Mouse (Mus musculus) mature B cell (primary cell): ENCODE measurements around the gene Prune1.

Experiments used
- in situ Hi-C: fragments of 300-500 bp; cut with MboI; formaldehyde crosslinking; loops from 2 replicates; pipeline ENCODE4 v1.14.3; 2019

The Prune1 gene

DNA sequence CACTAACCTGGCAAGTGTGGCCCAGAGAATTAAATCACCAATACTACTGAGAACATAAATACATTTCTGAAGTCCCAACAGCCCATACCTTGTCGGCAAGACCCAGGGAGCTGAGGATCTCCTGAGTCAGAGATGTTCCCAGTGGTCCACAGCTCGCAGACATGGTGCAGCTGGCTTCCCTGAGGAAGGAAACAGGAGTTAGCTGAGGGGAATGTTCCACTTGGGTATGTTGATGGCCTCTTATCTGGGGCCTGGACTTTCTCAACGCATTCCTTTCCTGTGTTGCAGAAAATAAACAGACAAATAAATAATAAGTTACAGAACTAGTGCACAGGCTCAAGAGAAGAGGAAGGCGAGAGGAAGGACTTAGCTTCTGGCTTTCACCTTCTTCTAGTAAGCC, 24.4 kb upstream of the Prune1 start:
- in situ Hi-C loops: no loop called here

GRCm38 (mm10) chr3:95301204-95301796, 19.4 kb upstream of the Prune1 start:
- in situ Hi-C loops: no loop called here

GRCm38 (mm10) chr3:95298018-95298417, 16.1 kb upstream of the Prune1 start:
- in situ Hi-C loops: no loop called here

DNA sequence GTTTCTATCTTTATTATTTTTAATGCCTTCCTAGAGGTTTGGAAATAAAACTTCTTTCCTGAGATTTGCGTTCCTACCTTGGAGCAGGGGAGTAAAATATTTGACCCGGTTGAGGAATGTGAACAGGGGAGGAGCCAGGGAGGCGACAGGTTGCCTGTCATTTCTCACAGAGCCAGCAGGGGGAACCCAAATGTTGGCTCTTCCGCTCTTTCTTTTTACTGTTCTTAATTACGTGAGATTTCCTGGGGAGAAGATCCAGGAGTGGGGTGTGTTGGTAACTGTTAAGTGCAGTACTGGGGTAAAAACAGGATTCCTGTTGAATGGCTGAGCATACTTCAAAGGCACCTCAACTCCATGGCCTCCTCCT, 14.2 kb upstream of the Prune1 start:
- in situ Hi-C loops: no loop called here

- in situ Hi-C loops: no loop called here
Measured at GRCm38 (mm10) chr3:95295321-95296102, 13.6 kb upstream of the Prune1 start.

- in situ Hi-C loops: no loop called here
Measured at GRCm38 (mm10) chr3:95294718-95295117, 12.8 kb upstream of the Prune1 start.

- in situ Hi-C loops: no loop called here
Measured at GRCm38 (mm10) chr3:95294316-95294715, 12.4 kb upstream of the Prune1 start.

DNA sequence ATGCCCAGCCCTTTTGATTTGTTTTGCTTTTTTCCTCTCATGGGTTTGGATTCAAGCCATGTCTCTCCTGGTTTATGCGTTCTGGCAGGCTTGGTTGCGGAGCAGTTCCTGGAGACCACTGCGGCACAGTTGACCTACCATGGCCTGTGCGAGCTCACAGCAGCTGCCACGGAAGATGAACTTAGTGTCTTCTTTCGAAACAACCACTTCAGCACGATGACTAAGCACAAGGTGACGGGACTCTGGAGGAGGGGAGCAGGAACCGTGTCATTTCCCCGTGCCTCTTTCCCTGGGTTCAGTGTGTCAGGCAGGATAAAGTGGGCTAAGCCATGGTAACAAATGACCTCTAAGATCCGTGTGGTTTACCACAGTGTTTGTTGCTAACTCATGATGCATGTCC, 11.7 kb upstream of the Prune1 start:
- in situ Hi-C loops: no loop called here

DNA sequence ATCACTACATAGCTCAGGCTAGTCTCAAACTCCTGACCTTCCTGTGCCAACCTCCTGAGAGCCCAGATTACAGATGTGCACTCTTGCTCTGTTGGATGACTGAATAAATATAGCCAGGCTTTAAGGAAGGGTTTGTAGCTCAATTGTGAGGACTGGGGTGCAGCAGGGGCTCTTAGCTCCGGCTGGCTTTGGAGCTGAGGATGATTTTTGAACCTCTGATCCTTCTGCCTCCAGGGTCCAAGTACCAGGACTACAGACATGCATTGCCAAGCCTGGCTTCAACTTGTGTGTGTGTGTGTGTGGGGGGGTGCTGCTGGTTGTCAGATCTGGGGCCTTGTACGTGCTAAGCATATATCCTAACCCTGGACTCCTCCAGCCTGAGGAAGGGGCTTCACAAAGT, 11.0 kb upstream of the Prune1 start:
- in situ Hi-C loops: no loop called here

GRCm38 (mm10) chr3:95291041-95291440, 9.2 kb upstream of the Prune1 start:
- in situ Hi-C loops: no loop called here

DNA sequence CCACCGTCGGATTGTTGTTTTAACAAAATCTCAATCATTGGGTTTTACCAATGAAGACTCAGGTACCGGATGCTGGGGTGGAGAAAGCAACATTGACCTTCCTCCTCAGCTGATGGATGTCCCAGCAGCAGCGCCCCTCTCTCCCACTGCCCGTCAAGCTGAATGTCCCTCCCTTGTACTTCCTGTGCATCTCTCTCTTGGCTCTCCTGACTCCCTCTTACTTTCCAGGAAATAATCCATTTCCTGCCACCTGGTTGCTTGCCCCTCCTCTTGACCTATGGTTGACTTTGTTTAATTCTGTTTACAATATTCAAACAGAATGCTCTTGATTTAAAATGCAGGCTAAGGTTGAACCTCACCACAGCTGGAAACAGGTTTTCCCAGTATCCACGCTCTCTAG, 8.3 kb upstream of the Prune1 start:
- in situ Hi-C loops: no loop called here

DNA sequence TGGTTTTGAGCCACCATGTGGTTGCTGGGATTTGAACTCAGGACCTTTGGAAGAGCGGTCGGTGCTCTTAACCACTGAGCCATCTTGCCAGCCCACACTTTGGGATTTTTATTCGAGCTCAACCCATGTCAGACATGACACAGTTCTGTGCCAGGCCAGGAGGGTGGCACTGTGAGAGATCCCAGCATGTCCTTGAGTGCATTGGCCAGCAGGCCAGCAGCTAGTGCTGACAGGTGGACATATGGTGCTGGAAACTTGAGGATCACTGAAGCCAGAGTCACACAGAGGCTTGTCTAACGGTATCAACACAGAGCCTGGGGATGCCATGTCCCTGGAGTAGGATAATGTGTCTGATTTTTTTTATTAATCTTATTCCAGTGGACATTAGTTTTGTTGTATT, 7.5 kb upstream of the Prune1 start:
- in situ Hi-C loops: no loop called here

- in situ Hi-C loops: no loop called here
Measured at GRCm38 (mm10) chr3:95287541-95287940, 5.7 kb upstream of the Prune1 start.

DNA sequence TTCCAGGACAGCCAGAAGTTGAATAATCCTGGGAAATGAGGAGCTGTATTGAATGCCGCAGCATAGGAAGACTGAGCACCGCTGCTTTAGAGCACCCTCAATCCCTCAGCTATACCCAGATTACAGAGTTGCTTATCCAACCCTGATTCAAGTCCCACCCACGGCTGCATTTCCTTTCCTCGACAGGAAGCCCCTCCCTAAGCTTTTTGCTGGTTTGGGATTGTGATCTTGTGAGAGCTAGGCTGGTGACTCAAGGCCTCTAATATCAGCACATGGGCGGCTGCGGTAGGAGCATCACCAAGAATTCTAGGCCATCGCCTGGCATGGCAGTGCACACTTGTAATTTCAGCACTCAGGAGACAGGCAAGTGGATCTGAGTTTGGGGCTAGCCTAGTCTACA, 4.6 kb upstream of the Prune1 start:
- in situ Hi-C loops: no loop called here

DNA sequence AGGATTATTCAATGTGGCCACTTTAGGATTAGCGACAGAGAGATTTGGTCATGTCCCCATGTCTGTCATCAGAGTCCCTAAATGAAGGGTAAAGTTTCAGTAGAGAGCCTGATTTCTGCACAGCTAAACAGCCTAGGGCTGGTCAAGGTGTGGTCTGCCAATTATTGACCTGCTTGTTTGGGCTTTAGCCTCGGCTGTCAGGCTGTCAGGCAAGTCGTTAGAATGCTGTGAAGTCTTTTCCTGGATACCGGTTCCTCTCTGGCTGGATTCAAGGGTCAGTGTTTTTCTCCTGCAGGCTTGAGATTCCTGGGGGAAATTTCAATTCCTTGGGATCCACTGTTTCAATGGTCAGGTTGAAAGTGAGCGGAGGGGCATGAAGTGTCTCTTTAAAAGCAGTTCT, 4.1 kb upstream of the Prune1 start:
- in situ Hi-C loops: no loop called here

DNA sequence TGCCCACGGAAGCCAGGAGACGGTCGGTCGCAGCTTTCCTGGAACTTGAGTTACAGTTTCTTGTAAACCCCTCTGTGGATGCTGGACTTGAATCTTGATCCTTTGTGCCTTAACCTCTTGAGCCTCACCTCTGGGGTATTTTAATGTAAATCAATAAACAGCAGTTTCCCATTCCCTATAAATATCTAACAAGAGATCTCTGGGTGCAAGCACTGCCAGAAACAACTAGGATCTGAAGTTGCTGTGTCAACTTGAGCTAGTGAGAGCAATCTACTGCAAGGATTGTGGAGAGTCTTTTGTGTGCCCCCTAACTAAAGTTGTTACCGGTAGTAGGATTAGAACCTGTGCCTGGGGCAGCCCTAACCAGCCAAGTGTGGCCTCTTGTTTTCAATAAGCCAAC, 3.5 kb upstream of the Prune1 start:
- in situ Hi-C loops: no loop called here

DNA sequence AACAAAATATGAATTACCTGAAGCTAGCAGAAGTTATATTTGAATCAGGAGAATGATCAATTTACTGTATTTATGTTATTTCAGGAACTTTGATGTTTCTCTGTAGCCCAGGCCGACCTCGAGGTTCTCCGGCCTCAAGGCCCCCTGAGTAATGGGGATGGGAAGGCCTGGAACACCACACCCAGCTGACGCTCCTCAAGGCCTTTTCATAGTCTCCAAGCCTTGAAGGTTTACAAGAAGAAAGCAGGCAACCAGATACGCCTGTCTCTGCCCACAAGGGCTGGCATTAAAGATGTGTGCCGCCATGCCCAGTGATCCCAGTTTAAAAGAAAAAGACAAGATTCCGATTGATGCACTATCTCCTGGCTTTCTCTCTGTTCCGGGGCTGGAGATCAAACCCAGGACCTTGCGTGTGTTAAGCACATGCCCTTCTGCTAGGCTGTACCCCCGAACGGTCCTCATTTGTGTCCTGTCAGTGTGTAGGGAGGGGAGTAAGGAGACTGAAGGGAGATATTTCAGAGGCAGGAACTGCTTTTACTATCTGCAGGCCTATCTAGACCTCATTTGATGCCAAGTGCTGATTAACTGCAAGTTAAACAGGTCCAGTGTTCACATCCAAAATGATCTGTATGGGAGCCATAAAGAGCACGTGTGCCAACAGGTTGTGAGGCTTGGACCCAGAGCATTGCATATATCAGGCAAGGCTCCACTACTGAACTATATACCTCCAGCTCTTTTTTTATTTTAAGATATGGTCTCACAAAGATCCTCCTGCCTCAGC, 2.8 kb upstream of the Prune1 start:
- in situ Hi-C loops: no loop called here

DNA sequence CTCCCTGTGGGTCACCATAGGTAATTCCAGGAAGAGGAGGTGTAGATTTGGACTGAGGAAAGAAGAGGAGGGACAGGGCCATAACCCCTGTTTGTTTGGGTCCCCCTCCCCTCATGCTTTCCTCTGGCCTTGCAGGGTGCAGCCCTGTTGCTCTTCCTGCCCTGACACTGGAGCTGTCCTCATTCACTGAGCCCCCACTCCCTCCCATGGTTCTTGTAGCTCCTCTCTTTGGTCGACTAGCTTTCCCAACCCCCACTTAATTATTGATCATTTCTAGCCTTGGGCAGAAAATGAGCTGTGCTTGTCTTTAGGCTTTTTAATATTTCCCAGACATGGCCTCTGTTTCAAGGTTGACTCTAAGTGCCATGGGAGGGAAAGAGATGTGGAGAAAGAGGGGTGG, 2.2 kb upstream of the Prune1 start:
- in situ Hi-C loops: no loop called here

- in situ Hi-C loops: no loop called here
Measured at GRCm38 (mm10) chr3:95283589-95283941, 1.7 kb upstream of the Prune1 start.

GRCm38 (mm10) chr3:95282865-95283588, 1.2 kb upstream of the Prune1 start:
- in situ Hi-C loops: no loop called here

- in situ Hi-C loops: no loop called here
Measured at GRCm38 (mm10) chr3:95282381-95282864, 547 bp upstream of the Prune1 start.

- in situ Hi-C loops: no loop called here
Measured at GRCm38 (mm10) chr3:95280747-95281146, 1.1 kb downstream of the Prune1 start.
